Mouse (Mus musculus) liver, embryonic 15.5 days (tissue): ENCODE data around the gene Colgalt1. TPM values are rescaled to one million over a fixed set of nuclear protein-coding genes. Genes with fewer than 3 reads are reported as not detected.

Experiments used
- ATAC-seq: fragments of 200-750 bp; cut with Nextera tagmentation; 2 replicates; pipeline ENCODE4 v1.8.0; 2017; ENCODE audit warnings: moderate number of reproducible peaks, mild to moderate bottlenecking, moderate library complexity; ENCODE audit not compliant: insufficient read depth
- H3K27ac ChIP-seq: fragments of 300-500 bp; sonication (generic); replicated peaks from 2 replicates; pipeline ENCODE4 v1.5.1; 2015; ENCODE audit warnings: mild to moderate bottlenecking, inconsistent platforms
- H3K27me3 ChIP-seq: fragments of 300-500 bp; sonication (generic); 2 replicates; pipeline ENCODE4 v1.6.1; 2015; ENCODE audit warnings: mild to moderate bottlenecking, inconsistent platforms
- H3K36me3 ChIP-seq: fragments of 300-500 bp; sonication (generic); replicated peaks from 2 replicates; pipeline ENCODE4 v1.6.1; 2015; ENCODE audit warnings: moderate library complexity, mild to moderate bottlenecking, inconsistent platforms
- H3K4me1 ChIP-seq: fragments of 300-500 bp; sonication (generic); replicated peaks from 2 replicates; pipeline ENCODE4 v1.6.1; 2015; ENCODE audit warnings: inconsistent platforms
- H3K4me2 ChIP-seq: fragments of 300-500 bp; sonication (generic); 2 replicates; pipeline ENCODE4 v1.6.1; 2015; ENCODE audit warnings: moderate library complexity, mild to moderate bottlenecking, inconsistent platforms
- H3K4me3 ChIP-seq: fragments of 300-500 bp; sonication (generic); replicated peaks from 2 replicates; pipeline ENCODE4 v1.5.1; 2015; ENCODE audit warnings: mild to moderate bottlenecking, inconsistent platforms
- H3K9ac ChIP-seq: fragments of 300-500 bp; sonication (generic); 2 replicates; pipeline ENCODE4 v1.6.1; 2015; ENCODE audit warnings: moderate library complexity, mild to moderate bottlenecking, inconsistent platforms
- H3K9me3 ChIP-seq: fragments of 300-500 bp; sonication (generic); replicated peaks from 2 replicates; pipeline ENCODE4 v1.6.1; 2016; ENCODE audit warnings: inconsistent platforms
- WGBS: fragments of 180-500 bp; shearing (Covaris S2); methylation state at CpG from one replicate; pipeline ENCODE4 v1.1.7; 2015; ENCODE audit warnings: mixed read lengths; ENCODE audit not compliant: insufficient replicate concordance; 5-methylcytosine and 5-hydroxymethylcytosine counted together
- polyA plus RNA-seq: library from polyadenylated mRNA; unstranded; fragments of >200 nt; fragmentation: Nextera tagmentation; extraction: Ambion mirVana; gene quantifications from 2 replicates; pipeline ENCODE4 v1.2.1, GENCODE M21; 2015

The Colgalt1 gene
- polyA plus RNA-seq, 1 experiment from 2014 or later, result 23.0 TPM

GRCm38 (mm10) chr8:71572077-71572476 lies 38.7 kb upstream of the Colgalt1 start:
- ATAC-seq, result no peak

GRCm38 (mm10) chr8:71572847-71573633 lies 37.8 kb upstream of the Colgalt1 start:
- H3K27me3 ChIP-seq, result peaks cover 34% of the 10 kb centered on the region
- H3K4me3 ChIP-seq, result no peak overlapping the region
- no peak overlapping the region for H3K4me2 ChIP-seq
- peaks cover 31% of the 10 kb centered on the region for H3K4me1 ChIP-seq
- 70% methylated on average over 9 of the region's 9 CpGs for WGBS
- H3K27ac ChIP-seq, result no peak overlapping the region
- H3K36me3 ChIP-seq, result no peaks in the 10 kb centered on the region
- ATAC-seq, result no peak
- H3K9ac ChIP-seq, result no peak overlapping the region
- no peaks in the 10 kb centered on the region for H3K9me3 ChIP-seq

More at GRCm38 (mm10) chr8:71572077-71572476, 38.7 kb upstream of the Colgalt1 start:
- Histone ChIP-seq H3K4me3 (no peak overlapping the region), H3K36me3 (no peaks in the 10 kb centered on the region), H3K9ac (no peak overlapping the region), H3K27me3 (peaks cover 43% of the 10 kb centered on the region), H3K4me2 (no peak overlapping the region), H3K4me1 (peaks cover 31% of the 10 kb centered on the region), H3K9me3 (no peaks in the 10 kb centered on the region), H3K27ac (no peak overlapping the region)
- 67% methylated on average over 2 of the region's 2 CpGs for WGBS

- H3K36me3 ChIP-seq, result no peaks in the 10 kb centered on the region
- H3K27ac ChIP-seq, result no peak overlapping the region
- WGBS, result 62% methylated on average over 7 of the region's 7 CpGs
- no peak for ATAC-seq
- H3K9ac ChIP-seq, result no peak overlapping the region
- peaks cover 19% of the 10 kb centered on the region for H3K4me1 ChIP-seq
- H3K4me2 ChIP-seq, result no peak overlapping the region
- no peaks in the 10 kb centered on the region for H3K9me3 ChIP-seq
- H3K27me3 ChIP-seq, result peaks cover 20% of the 10 kb centered on the region
- no peak overlapping the region for H3K4me3 ChIP-seq
Measured at GRCm38 (mm10) chr8:71574426-71574825, 36.4 kb upstream of the Colgalt1 start.

- H3K4me1 ChIP-seq, result peaks cover 13% of the 10 kb centered on the region
- no peak overlapping the region for H3K4me3 ChIP-seq
- H3K9me3 ChIP-seq, result no peaks in the 10 kb centered on the region
- peaks cover 14% of the 10 kb centered on the region for H3K27me3 ChIP-seq
- WGBS, result 33% methylated on average over 1 of the region's 1 CpGs
- no peaks in the 10 kb centered on the region for H3K36me3 ChIP-seq
- no peak overlapping the region for H3K27ac ChIP-seq
- no peak overlapping the region for H3K4me2 ChIP-seq
- ATAC-seq, result no peak
- H3K9ac ChIP-seq, result no peak overlapping the region
Measured at GRCm38 (mm10) chr8:71575020-71575419, 35.8 kb upstream of the Colgalt1 start.

GRCm38 (mm10) chr8:71577856-71578387 lies 32.9 kb upstream of the Colgalt1 start:
- H3K27ac ChIP-seq, result no peak overlapping the region
- H3K27me3 ChIP-seq, result no peaks in the 10 kb centered on the region
- no peaks in the 10 kb centered on the region for H3K4me1 ChIP-seq
- 36% methylated on average over 4 of the region's 4 CpGs for WGBS
- H3K36me3 ChIP-seq, result no peaks in the 10 kb centered on the region
- no peak overlapping the region for H3K9ac ChIP-seq
- no peak overlapping the region for H3K4me2 ChIP-seq
- no peaks in the 10 kb centered on the region for H3K9me3 ChIP-seq
- ATAC-seq, result no peak
- H3K4me3 ChIP-seq, result no peak overlapping the region

- no peaks in the 10 kb centered on the region for H3K27me3 ChIP-seq
- H3K27ac ChIP-seq, result no peak overlapping the region
- no peaks in the 10 kb centered on the region for H3K9me3 ChIP-seq
- H3K4me3 ChIP-seq, result no peak overlapping the region
- no peak for ATAC-seq
- no peak overlapping the region for H3K4me2 ChIP-seq
- WGBS, result 50% methylated on average over 1 of the region's 1 CpGs
- H3K36me3 ChIP-seq, result no peaks in the 10 kb centered on the region
- no peak overlapping the region for H3K9ac ChIP-seq
- H3K4me1 ChIP-seq, result no peaks in the 10 kb centered on the region
Measured at GRCm38 (mm10) chr8:71579009-71579408, 31.8 kb upstream of the Colgalt1 start.

GRCm38 (mm10) chr8:71579476-71579875 lies 31.3 kb upstream of the Colgalt1 start:
- Histone ChIP-seq H3K4me1 (no peaks in the 10 kb centered on the region), H3K27me3 (no peaks in the 10 kb centered on the region), H3K4me3 (no peak overlapping the region), H3K36me3 (no peaks in the 10 kb centered on the region), H3K9ac (no peak overlapping the region), H3K27ac (no peak overlapping the region), H3K9me3 (no peaks in the 10 kb centered on the region), H3K4me2 (no peak overlapping the region)
- ATAC-seq, result no peak
- 78% methylated on average over 14 of the region's 14 CpGs for WGBS

GRCm38 (mm10) chr8:71580201-71580600 lies 30.6 kb upstream of the Colgalt1 start:
- H3K27me3 ChIP-seq, result no peaks in the 10 kb centered on the region
- no peaks in the 10 kb centered on the region for H3K36me3 ChIP-seq
- no peak overlapping the region for H3K4me2 ChIP-seq
- no peak for ATAC-seq
- no peak overlapping the region for H3K4me3 ChIP-seq
- WGBS, result 69% methylated on average over 9 of the region's 9 CpGs
- no peaks in the 10 kb centered on the region for H3K9me3 ChIP-seq
- H3K9ac ChIP-seq, result no peak overlapping the region
- H3K27ac ChIP-seq, result no peak overlapping the region
- no peaks in the 10 kb centered on the region for H3K4me1 ChIP-seq

GRCm38 (mm10) chr8:71586891-71587290 lies 23.9 kb upstream of the Colgalt1 start:
- H3K36me3 ChIP-seq, result no peaks in the 10 kb centered on the region
- H3K27me3 ChIP-seq, result no peaks in the 10 kb centered on the region
- H3K9me3 ChIP-seq, result no peaks in the 10 kb centered on the region
- H3K4me3 ChIP-seq, result no peak overlapping the region
- ATAC-seq, result no peak
- H3K4me2 ChIP-seq, result no peak overlapping the region
- H3K9ac ChIP-seq, result no peak overlapping the region
- no peak overlapping the region for H3K27ac ChIP-seq
- 55% methylated on average over 2 of the region's 2 CpGs for WGBS
- peaks cover 17% of the 10 kb centered on the region for H3K4me1 ChIP-seq

GRCm38 (mm10) chr8:71588762-71589161 lies 22.0 kb upstream of the Colgalt1 start:
- no peak overlapping the region for H3K27ac ChIP-seq
- no peak for ATAC-seq
- 68% methylated on average over 3 of the region's 3 CpGs for WGBS

GRCm38 (mm10) chr8:71591017-71591416 lies 19.8 kb upstream of the Colgalt1 start:
- H3K4me3 ChIP-seq, result peak overlapping the region; percentile 67
- no peaks in the 10 kb centered on the region for H3K9me3 ChIP-seq
- no peaks in the 10 kb centered on the region; the same call in 1 of the 2 replicates for H3K36me3 ChIP-seq
- ATAC-seq, result no peak
- peak overlapping the region; percentile 98 for H3K4me2 ChIP-seq
- H3K27ac ChIP-seq, result peak overlapping the region; percentile 91
- 17% methylated on average over 5 of the region's 5 CpGs for WGBS
- peaks cover 45% of the 10 kb centered on the region for H3K4me1 ChIP-seq
- peak overlapping the region; percentile 78 for H3K9ac ChIP-seq
- no peaks in the 10 kb centered on the region for H3K27me3 ChIP-seq

More at GRCm38 (mm10) chr8:71588762-71589161, 22.0 kb upstream of the Colgalt1 start:
- Histone ChIP-seq H3K27me3 (no peaks in the 10 kb centered on the region), H3K4me2 (no peak overlapping the region), H3K9me3 (no peaks in the 10 kb centered on the region), H3K9ac (no peak overlapping the region), H3K4me1 (peaks cover 35% of the 10 kb centered on the region), H3K36me3 (no peaks in the 10 kb centered on the region), H3K4me3 (no peak overlapping the region)
